Mouse (Mus musculus): ENCODE measurements at regions not wholly inside any gene's neighbourhood (a gene's known extent, or its start where the extent isn't known, plus 50 kb on each side); places are given as distances from the start of the nearest gene placed in this dataset.

- no peak for DNase-seq (ENCODE audit: low spot score)
These were observed 102.6 kb upstream of the Vps8 start for GRCm38 (mm10) chr16:21320284-21320683.

- DNase-seq (ENCODE audit: low spot score): peak; percentile 52
These were observed 101.5 kb upstream of the Vps8 start for GRCm38 (mm10) chr16:21321188-21322070.

GRCm38 (mm10) chr16:21322437-21322836 is 100.5 kb upstream of the Vps8 start:
- DNase-seq (ENCODE audit: low spot score): no peak

- no peak for DNase-seq (ENCODE audit: low spot score)
These were observed 99.4 kb upstream of the Vps8 start for GRCm38 (mm10) chr16:21323446-21324034.

- DNase-seq (ENCODE audit: low spot score): no peak
These were observed 94.9 kb upstream of the Vps8 start for GRCm38 (mm10) chr16:21327969-21328368.

GRCm38 (mm10) chr16:21329199-21329598 is 93.7 kb upstream of the Vps8 start:
- no peak for DNase-seq (ENCODE audit: low spot score)

- no peak for DNase-seq (ENCODE audit: low spot score)
These were observed 91.7 kb upstream of the Vps8 start for GRCm38 (mm10) chr16:21331229-21331628.

GRCm38 (mm10) chr16:21332411-21332810 is 90.5 kb upstream of the Vps8 start:
- no peak for DNase-seq (ENCODE audit: low spot score)

- no peak for DNase-seq (ENCODE audit: low spot score)
These were observed 90.1 kb upstream of the Vps8 start for GRCm38 (mm10) chr16:21332862-21333222.

- peak; percentile 94 for DNase-seq (ENCODE audit: low spot score)
These were observed 89.5 kb upstream of the Vps8 start for GRCm38 (mm10) chr16:21333223-21333951.

- no peak for DNase-seq (ENCODE audit: low spot score)
These were observed 83.9 kb upstream of the Vps8 start for GRCm38 (mm10) chr16:21339061-21339459.

GRCm38 (mm10) chr16:21339460-21340081 is 83.3 kb upstream of the Vps8 start:
- peak; percentile 43 for DNase-seq (ENCODE audit: low spot score)

GRCm38 (mm10) chr16:21340136-21340535 is 82.8 kb upstream of the Vps8 start:
- no peak for DNase-seq (ENCODE audit: low spot score)

GRCm38 (mm10) chr16:21349869-21350268 is 73.0 kb upstream of the Vps8 start:
- DNase-seq (ENCODE audit: low spot score): no peak

GRCm38 (mm10) chr16:21351289-21351688 is 71.6 kb upstream of the Vps8 start:
- DNase-seq (ENCODE audit: low spot score): no peak

- no peak for DNase-seq (ENCODE audit: low spot score)
These were observed 69.8 kb upstream of the Vps8 start for GRCm38 (mm10) chr16:21353111-21353510.

GRCm38 (mm10) chr16:21353545-21353944 is 69.4 kb upstream of the Vps8 start:
- DNase-seq (ENCODE audit: low spot score): peak; percentile 48

- DNase-seq (ENCODE audit: low spot score): no peak
These were observed 67.3 kb upstream of the Vps8 start for GRCm38 (mm10) chr16:21355638-21356037.

GRCm38 (mm10) chr16:21357433-21357832 is 65.5 kb upstream of the Vps8 start:
- no peak for DNase-seq (ENCODE audit: low spot score)

GRCm38 (mm10) chr16:21358313-21358920 is 64.5 kb upstream of the Vps8 start:
- DNase-seq (ENCODE audit: low spot score): no peak

GRCm38 (mm10) chr16:21359459-21359858 is 63.5 kb upstream of the Vps8 start:
- DNase-seq (ENCODE audit: low spot score): no peak

GRCm38 (mm10) chr16:21361406-21361805 is 61.5 kb upstream of the Vps8 start:
- peak; percentile 22 for DNase-seq (ENCODE audit: low spot score)
